Mouse (Mus musculus): Measurements from ENCODE around the gene Ntn1.

Ntn1 gene

DNA sequence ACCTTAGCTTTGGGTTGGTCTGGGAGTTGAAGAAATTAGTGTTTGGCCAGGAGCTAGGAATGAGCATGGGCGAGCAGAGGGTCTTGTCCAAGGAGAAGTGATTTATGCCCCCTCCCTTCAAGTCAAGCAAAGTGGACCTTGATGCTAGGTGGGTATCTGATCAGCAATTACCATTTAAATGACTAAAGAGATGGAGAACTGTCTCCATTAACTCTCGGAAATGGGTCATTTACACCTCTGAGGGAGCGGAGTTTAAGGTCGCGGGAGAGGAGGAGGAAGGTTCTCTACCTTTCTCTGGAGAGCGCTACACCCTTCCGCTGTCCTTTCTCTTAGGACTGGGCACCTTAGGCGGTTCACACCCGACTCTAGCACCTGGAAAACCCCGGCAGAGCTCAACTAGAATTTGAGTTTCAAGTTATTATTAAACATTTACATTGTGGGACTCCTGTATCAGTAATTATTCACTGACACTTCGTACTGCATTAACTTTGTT lies at the start of gene Ntn1:
Ntn1 (minus strand) TSS at position 97 of the 493 bp plus-strand sequence.
- DNase-seq: no peak

DNA sequence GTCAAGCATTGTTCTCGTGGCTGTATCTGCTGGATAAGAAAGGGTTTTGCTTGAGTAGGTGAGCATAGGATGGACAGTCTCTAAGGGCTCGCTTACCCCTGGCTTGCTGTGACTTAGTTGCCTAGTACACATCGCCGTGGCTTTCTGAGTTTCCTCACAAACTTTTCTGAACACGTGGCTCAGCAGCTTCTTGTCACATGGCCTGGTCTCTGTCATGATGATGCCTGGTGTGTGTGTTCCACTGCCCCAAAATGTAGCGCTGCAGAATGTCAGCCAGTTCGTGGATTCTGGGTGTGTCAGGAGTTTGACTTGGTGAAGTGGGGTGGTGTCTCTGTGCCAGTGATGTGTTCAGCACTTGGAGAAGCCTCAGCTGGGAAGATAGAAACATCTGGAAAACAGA lies 47.7 kb upstream of the Ntn1 start:
- DNase-seq: no peak

DNA sequence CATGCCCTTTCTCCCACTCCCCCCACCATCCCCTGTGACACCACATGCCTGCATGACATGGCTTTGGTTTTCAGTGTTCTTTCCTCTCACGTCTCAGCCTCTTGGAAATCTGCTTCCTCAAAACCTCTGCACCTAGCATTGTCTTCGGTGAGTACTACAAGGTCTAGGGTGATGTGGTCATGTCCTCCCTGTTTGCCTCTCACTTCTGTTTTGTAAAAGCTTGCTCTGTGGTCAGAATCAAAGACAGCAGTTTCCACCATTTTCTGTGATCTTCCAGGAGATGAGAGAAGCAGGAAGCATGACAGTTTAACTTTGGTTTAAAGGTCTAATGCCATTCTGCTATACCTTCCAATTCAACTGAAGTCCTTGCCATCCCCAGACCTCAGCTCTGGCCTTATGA lies 46.6 kb upstream of the Ntn1 start:
- no peak for DNase-seq

DNA sequence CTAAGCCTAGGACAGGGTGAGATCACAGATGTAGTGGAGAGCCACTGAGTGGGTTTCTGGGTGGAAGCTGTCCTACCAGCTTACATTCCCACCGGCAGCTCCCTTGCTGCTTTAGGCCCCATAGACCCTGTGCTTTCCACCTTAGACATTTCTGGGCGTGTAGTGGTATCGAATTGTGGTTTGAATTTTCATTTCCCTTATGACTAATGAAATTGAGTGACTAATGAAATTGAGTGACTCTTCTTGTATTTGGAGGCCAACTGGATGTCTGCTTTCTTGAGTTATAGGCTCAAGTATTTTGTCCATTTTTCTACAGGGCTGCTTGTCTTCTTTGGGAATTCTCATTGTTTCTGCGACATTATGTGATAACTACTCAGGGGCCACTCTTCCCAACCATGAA lies 45.9 kb upstream of the Ntn1 start:
- no peak for DNase-seq

DNA sequence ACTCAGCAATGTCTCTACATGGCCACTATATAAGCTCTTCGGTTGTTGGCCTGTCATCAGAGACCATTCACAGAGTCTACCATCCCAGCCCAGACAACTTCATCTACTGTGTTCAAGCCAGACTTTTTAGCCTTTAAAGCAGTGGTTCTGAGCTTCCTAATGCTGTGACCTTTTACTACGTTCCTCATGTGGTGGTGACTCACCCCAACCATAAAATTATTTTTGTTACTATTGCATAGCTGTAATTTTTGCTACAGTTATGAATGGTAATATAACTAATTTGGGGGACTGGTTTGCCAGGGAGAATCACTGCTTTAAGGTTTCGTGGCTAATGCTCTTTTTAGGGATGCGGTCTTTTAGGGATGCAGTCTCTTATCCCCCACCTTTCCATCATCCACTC lies 45.3 kb upstream of the Ntn1 start:
- DNase-seq: no peak

DNA sequence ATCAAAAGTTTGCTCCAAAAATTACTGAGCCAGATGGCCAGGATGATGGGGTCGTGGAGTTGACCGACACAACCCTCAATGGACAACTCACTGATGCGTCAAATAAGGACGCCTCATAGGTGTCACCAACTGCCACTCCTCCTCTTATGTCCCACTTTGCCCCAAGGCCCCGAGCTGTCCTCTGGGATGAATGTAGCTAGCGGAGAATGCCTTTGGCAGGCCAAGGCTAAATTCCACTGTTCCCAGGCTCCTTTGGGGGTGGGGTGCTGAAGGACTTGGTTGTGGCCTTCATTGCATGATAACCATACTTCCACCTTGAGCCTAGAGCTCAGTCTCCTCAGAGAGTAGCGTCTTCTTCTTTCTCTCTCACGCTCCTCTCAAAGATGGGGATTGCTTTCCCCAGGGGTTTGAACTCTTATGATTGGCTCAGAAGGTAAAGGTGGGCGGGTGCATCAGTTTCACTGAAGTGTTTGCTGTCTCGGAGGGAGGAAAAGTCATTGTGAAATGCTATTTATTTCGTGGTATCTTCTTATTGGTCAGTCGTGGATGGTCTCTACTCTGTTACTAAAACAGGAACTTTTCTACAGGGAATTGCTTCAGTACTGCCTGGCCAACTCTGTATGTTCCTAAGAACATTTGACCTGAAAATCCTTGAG lies 42.5 kb upstream of the Ntn1 start:
- DNase-seq: no peak

DNA sequence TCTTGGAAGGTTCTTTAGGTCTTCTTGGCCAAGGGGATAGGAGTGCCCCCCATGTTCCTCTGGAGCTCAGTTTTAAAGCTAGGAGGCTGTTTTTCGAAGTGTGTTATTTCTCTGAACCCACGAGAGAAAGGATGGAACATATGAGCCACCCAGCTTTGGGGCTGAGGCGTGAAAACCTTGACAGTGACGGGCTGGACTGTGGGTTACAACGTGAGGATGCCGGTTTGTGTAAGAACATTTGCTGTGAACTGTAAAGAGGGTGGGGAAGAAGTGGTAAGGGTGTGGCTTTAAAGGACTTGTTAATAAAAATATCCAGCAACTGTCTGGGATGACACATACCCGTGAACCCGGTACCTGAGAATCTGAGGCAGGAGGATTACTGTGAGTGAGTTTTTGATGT lies 41.7 kb upstream of the Ntn1 start:
- no peak for DNase-seq

DNA sequence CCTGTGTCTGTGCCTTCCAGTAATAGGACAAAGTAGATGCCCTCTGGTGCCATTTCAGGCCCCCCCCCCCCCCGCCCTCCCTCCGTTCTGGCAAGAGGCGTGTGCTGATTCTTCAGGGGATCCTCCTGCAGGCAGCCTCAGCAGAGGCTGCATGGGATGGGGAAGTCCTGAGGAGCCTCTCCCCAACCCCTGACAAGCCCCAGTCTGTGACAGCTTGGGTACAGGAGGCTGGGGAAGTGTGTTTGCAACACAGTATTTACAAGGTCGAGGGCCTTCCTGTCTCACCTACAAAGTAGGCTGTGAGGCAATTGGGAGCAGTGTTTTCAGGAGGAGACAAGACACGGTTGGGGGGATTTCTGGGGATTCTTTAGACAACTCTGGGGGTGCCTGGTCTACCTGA lies 40.3 kb upstream of the Ntn1 start:
- no peak for DNase-seq

DNA sequence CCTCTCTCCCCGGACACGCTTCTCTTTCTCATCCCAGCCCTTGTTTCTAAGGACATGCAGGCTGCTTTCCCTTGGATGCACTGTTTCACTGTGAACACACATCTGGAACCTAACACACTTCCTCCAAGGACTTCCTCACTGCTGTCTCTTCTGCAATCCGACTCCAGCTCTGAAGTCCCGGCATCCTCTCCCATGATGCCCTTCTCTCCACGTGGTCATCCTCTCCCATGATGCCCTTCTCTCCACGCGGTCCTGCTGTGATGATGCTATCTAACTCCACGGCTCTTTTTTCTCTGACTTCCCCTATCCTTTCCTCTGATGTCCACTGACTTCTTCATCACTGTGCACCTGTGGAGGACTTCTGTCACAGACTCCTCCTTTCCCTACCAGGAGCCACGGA lies 39.5 kb upstream of the Ntn1 start:
- DNase-seq: no peak

DNA sequence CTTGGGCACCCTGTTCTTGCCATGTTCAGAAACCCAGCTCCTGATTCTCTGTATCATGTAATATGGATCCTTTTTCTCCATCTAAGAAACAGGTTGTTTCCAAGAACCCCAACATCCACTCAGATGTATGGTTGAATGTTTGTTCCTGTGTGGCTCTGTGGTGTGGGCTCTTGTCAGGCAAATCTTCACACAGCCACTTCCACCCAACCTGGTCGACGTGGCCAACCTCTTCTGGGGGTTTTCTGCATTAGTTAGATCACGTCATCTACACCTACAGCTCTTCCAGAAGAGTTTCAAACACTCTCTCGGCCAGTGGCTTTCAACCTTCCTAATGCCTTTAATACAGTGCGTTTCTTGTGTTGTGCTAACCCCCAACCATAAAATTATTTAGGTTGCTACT lies 35.8 kb upstream of the Ntn1 start:
- DNase-seq: no peak

DNA sequence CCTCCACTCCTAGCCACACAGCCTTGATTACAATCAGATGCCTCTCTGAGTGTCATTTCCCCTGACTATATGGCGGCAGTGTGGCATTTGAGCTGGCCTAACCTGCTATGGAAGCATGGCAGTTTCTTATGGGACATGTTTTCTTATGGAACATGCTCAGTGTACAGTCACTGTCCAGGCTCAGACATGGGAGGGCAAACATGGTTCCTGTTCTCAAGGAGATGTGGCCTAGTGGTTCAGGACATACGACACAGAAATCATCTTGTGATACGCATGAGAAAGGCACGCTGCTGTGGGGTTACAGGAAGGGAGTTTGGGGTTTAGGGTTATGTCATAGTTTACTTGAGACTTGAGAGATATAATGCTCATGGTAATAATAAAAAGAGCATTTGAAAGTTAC lies 35.0 kb upstream of the Ntn1 start:
- DNase-seq: no peak

DNA sequence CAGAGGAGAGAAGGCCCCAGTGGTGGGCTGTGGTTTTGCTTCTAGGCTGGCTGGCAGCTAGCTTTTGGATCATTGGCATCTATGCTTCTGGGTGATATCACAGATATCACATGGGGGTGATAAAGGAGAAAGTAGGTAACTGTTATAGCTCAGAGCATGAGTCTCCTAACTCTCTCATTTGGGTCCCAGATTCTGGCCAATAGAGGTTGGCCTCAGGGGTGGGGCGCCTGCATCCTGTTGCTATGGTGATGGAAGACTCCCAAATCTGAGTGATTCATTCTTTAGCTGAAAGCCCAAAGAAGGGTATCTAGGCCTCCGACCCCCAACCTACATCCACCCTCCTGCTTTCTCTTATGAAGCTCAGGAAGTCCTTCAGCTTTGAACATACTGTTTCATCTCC lies 34.1 kb upstream of the Ntn1 start:
- DNase-seq: no peak

DNA sequence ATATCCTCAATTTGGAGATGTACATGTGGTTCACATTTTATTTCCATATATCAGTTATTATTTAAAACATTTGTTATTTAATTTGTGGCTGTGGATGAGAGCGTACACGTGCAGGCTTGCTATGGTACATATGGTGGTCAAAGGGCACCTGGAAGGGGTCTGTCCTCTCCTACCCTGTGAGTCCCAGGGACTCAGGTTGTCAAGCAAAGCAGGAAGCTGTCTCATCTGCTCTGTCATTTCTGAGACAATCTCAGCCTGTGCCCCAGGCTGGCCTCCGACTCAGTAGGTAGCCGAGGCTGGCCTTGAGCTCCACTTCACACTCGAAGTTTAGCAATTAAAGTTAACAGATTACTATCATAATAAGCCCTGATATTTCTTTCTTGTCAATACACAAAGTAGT lies 32.9 kb upstream of the Ntn1 start:
- DNase-seq: no peak

DNA sequence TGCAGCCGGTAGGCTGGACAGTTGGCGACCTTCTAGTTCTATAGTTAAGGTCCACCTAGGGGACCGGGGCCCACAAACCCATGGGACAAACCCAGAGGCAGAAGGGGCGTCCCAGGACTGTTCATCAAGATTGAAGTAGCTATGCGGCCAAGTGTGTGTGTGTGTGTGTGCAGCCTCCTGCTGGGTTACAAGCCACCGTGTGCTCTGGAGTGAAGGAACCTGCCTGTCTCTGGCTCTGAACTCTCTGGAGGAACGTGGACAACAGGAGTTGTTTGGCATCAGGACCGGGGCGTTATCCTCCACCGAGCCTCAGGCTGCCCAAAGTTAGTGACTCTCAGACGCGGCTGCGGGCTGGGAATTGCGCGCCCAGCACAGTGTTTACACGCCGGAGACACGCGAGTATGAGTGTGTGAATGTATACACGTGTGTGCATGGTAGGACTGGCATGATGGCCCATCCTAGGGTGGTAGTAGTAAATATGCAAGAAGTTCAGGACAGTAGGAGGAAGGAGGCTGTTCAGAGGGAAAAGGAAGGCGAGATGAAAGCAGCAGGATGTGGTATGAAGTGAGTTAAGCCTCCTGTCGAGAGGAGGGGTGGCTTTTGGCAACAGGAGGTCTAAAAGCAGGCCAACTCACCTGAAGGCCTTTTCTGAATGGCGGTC lies 31.9 kb upstream of the Ntn1 start:
- no peak for DNase-seq

DNA sequence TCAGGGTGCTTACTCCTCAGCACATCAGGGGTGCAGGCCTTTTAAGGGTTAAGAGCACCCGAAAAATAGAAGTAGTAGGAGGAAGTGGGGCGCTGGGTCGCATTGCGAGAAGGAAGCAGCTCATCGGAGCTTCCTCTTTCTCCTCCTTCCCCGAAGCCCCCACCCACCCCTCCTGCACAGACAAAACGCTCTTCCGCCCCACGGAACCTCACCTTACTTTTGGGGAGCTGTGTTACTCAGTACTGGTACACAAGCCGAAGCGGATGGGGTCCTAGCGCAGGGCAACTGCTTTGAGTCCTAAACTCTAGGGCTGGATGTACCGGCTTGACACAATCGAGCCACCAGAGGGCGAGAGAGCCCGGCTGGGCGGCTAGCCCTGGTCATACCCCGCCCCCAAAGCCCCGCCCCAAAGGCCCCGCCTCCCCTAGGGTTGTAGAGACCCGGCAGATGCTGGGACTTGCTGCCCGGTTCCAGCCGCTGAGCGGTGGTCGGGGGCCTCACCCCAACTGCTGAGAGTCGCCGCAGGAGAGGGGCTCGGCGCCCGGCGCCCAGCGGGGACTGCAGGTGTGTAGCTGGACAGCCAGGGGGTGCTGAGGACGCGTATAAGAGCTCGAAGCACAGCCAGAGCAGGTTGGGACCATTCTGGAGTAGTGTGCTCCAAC lies 31.2 kb upstream of the Ntn1 start, which contains the start of gene Pik3r5:
Pik3r5 (plus strand) TSS at position 423 of the 662 bp plus-strand sequence.
- DNase-seq: peak; percentile 77

DNA sequence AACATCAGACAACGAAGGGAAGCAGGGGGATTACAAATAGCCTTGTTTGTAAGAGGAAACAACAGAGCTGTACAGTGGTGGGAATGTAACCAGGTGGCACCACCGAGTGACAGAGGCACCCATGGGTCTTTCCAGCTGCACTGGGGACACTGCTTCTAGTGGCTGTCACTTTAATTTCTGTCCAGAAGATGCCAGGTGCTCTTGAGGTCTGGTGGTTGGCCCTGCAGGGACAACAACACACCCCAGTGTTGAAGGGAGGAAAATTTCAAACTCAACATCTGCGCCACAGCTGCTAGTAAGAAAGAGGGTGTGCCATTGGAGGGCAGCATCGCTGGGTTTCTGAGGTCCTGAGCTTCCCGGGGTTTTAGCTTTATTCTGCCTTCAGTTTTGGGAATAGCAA lies 30.0 kb upstream of the Ntn1 start:
- no peak for DNase-seq

DNA sequence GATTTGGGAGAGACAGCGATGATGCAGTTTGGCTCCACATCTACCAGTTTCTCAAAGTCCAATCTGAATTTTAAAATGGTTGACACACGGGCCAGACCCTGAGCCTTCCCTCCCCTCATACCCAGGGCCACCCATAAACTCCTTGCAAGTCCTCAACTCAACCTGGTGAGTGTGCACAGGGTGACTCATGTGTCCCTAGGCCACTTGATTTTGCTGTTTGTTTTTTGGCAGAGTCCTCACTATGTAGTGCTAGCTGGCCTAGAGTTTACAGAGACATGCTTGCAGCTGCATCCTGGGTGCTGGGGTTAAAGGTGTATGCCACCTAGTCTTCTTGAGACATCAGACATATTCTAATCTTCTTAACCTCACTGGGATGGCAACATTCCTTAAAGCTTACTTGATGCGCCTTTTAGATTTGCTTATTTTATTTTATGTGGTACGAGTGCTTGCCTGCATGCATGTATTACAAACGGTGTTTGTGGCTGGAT lies 26.5 kb upstream of the Ntn1 start:
- DNase-seq: no peak

DNA sequence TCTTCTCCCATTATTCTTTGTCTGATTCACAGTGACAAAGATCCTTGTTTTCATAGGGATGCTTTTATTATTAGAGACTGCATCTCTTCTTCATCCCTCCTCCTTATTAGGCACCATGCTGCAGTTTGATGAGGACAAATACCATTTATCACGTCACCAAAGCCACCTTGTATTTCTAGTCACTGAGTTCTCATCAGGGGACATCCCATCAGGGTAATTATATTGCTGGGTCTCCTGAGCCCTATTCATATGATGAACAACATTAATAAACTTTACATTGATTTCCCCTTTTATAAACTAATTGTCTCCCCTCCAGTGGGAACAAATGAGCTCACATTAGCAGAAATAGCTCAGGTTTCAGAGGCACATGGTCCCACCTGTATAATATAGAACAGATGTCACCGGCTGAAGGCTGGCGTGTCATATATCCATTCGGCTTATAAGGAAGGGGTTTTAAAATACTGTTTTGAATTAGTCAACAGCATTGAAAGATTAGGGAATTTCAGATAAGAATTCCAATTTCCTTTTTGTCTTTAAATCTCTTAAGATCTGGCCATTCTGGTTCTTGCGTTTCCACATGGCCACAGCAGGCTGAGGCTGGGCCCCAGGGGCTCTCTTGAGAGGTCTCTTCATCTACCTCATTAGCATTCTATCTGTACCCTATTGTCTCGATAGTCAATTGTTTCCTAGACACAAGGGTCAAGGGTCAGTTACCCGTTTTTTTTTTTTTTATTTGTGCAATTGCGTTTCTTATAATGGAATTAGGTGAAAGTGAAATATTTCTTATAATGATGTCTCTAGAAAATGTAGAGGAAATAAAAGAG lies 25.1 kb upstream of the Ntn1 start:
- no peak for DNase-seq

DNA sequence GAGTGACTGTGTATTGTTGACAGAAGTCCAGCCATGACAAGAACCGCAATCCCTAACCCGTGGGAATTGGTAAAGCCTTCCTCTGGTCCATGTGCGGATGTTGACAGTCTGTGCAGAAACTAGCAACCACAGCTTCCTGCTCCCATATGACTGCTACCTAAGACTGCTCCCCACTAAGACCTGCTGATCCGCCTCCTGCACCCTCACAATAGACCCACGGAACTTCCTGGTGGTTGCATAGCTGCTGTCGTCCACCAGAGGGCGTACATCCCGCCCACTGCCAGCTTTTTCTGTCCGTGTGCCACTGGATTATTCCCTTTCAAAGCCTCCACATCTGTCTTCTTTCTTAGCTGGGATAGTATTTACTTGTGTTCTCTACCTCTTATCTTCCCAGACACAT lies 17.2 kb upstream of the Ntn1 start:
- DNase-seq: no peak

DNA sequence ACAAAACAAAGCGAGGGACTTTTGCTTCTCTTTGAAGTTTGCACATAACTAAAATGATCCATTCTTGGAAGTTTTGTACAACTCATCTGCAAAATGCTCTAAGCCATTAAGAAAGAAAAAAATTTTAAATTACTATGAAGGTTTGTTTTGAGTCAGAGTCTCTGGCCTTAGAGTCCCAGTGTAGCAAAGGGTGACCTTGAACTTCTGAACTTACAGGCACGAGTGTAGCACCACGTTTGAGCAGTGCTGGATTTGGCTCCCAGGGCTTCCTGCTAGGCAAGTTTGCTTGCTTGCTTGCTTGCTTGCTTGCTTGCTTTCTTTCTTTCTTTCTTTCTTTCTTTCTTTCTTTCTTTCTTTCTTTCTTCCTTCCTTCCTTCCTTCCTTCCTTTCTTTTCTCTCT lies 16.4 kb upstream of the Ntn1 start:
- DNase-seq: no peak

DNA sequence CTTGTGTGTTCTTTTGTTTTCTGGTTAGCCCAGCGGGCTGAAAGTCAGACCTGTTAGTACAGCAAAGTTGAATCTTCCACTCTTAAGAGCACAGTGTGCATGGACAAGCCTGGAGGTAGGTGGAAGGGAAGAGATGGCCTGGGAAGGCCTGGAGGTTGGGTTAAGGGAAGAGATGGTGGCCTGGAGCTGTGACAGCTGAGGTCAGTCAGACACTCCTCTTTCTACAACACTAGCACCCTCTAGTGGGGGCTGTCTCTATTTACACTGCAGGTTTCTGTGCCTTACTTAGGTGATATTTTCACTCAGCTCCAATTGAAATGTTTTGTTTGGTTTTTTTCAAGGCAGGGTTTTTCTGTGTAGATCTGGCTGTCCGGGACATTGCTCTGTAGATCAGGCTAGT lies 7.5 kb upstream of the Ntn1 start:
- peak; percentile 69 for DNase-seq

DNA sequence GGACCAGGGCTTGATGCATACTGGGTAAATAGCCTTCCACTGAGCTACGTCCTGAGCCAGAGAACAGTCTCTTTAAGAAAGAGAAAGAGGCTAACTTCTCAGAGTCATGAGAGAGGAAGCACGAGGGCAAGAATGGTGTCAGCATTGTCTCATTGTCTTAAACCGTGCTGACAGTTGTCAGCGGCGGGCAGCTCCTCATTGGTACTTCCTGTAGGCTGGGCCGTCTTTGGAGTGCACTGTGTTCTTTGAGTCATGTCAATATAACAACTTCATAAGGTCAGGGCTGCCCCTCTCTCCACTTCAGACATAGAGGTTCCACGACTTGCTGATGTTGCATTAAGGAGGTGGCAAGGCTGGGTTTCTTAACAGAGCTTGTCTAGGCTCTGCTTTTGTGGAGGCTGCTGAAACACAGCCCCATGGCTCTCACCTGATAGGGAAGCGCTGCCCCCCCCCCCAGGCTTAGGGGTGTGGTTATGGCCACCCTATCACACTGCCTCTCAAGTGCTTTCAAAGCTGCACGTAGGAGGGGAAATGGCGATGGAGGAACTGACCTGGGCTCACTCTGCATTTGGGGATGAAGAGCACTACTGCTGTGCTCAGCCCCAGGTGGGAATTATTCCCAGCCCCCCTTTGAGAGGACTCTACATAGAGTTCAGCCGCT lies 6.8 kb upstream of the Ntn1 start:
- DNase-seq: no peak

DNA sequence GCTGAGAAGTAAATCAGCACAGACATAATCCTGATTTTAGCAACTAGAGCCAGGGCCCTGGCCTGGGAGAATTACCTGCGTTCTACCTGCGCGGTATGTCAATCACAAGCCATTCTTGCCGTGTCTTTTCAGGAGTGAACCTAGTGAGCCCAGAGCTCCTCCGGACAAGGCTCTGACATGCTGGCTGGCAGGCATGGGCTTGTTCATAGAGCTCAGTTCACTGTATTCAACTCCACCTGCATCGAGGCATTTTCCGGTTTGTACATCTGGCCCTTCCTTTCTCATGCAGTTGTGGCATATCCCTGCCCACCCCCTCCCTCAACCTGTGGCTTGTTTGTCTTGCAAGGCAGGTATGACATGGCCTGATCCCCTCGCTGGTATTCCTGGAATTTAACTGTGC lies 5.0 kb upstream of the Ntn1 start:
- DNase-seq: no peak

All from right cerebral cortex, postnatal 14 days (tissue).